Mouse (Mus musculus): ENCODE results near the gene Lmbrd1. TPM values are rescaled to one million over a fixed set of nuclear protein-coding genes. Genes with fewer than 3 reads are reported as not detected.
"Not testable (repeated sequence)": the region's sequence is repeated elsewhere in the genome, so short reads cannot be mapped to it uniquely, and the experiment has no call there.

Lmbrd1 gene
- total RNA-seq (2021) = 10 to 100 TPM; 48.1 to 51.2 TPM
- long read RNA-seq, experiment 1, full-length matches to known transcripts = 61 of 72 reads
- long read RNA-seq, experiment 1, partial matches to known transcripts = 5 of 72 reads
- long read RNA-seq, experiment 1, other reads (novel, unspliced or antisense) = 6 of 72 reads
- long read RNA-seq, experiment 2, full-length matches to known transcripts = 31 of 34 reads
- long read RNA-seq, experiment 2, partial matches to known transcripts = 1 of 34 reads
- long read RNA-seq, experiment 2, other reads (novel, unspliced or antisense) = 2 of 34 reads

- DNase-seq = peak; percentile 97
Measured at GRCm38 (mm10) chr1:24678205-24678917, at the start of gene Lmbrd1. Gene Lmbrd1 (plus strand): TSS chr1:24678630.

GRCm38 (mm10) chr1:24633553-24634132, 44.8 kb upstream of the Lmbrd1 start:
- peak; percentile 24 for DNase-seq

GRCm38 (mm10) chr1:24650100-24650499, 28.3 kb upstream of the Lmbrd1 start:
- no peak for DNase-seq

- no peak for DNase-seq
Measured at GRCm38 (mm10) chr1:24659914-24660313, 18.5 kb upstream of the Lmbrd1 start.

- DNase-seq = not testable (repeated sequence)
Measured at GRCm38 (mm10) chr1:24660662-24661061, 17.8 kb upstream of the Lmbrd1 start.

GRCm38 (mm10) chr1:24661551-24661950, 16.9 kb upstream of the Lmbrd1 start:
- DNase-seq = no peak

- no peak for DNase-seq
Measured at GRCm38 (mm10) chr1:24664158-24664557, 14.3 kb upstream of the Lmbrd1 start.

- no peak for DNase-seq
Measured at GRCm38 (mm10) chr1:24673231-24673630, 5.2 kb upstream of the Lmbrd1 start.

- peak; percentile 3 for DNase-seq
Measured at GRCm38 (mm10) chr1:24677706-24678105, 724 bp upstream of the Lmbrd1 start.

GRCm38 (mm10) chr1:24679071-24679470, 641 bp downstream of the Lmbrd1 start:
- no peak for DNase-seq

GRCm38 (mm10) chr1:24680991-24681390, 2.6 kb downstream of the Lmbrd1 start:
- no peak for DNase-seq

- DNase-seq = no peak
Measured at GRCm38 (mm10) chr1:24681946-24682345, 3.5 kb downstream of the Lmbrd1 start.

- no peak for DNase-seq
Measured at GRCm38 (mm10) chr1:24683947-24684346, 5.5 kb downstream of the Lmbrd1 start.

- no peak for DNase-seq
Measured at GRCm38 (mm10) chr1:24685606-24686005, 7.2 kb downstream of the Lmbrd1 start.

GRCm38 (mm10) chr1:24686235-24687021, 8.0 kb downstream of the Lmbrd1 start:
- DNase-seq = no peak

GRCm38 (mm10) chr1:24697677-24698076, 19.2 kb downstream of the Lmbrd1 start:
- no peak for DNase-seq

GRCm38 (mm10) chr1:24698146-24698880, 19.9 kb downstream of the Lmbrd1 start:
- no peak for DNase-seq

GRCm38 (mm10) chr1:24699320-24699719, 20.9 kb downstream of the Lmbrd1 start:
- DNase-seq = peak; percentile 39

GRCm38 (mm10) chr1:24700241-24700640, 21.8 kb downstream of the Lmbrd1 start:
- DNase-seq = no peak

GRCm38 (mm10) chr1:24703821-24704220, 25.4 kb downstream of the Lmbrd1 start:
- DNase-seq = no peak

- DNase-seq = no peak
Measured at GRCm38 (mm10) chr1:24716301-24716700, 37.9 kb downstream of the Lmbrd1 start.

GRCm38 (mm10) chr1:24719621-24720020, 41.2 kb downstream of the Lmbrd1 start:
- no peak for DNase-seq
